Mouse (Mus musculus): ENCODE data around the gene Tshz2. TPM values are rescaled to one million over a fixed set of nuclear protein-coding genes. Genes with fewer than 3 reads are reported as not detected.

The Tshz2 gene
- polyA plus RNA-seq, 1 experiment = 5.8 TPM

GRCm38 (mm10) chr2:169742791-169743190 is 110.0 kb downstream of the Tshz2 start:
- 19% methylated on average over 2 of the region's 2 CpGs for WGBS

GRCm38 (mm10) chr2:169743294-169743693 is 110.5 kb downstream of the Tshz2 start:
- H3K27me3 ChIP-seq (ENCODE audit: control insufficient read depth, insufficient read depth, low read length) = no peaks in the 10 kb centered on the region
- peaks cover 7% of the 10 kb centered on the region; the same call in 1 of the 2 replicates for H3K4me1 ChIP-seq (ENCODE audit: control insufficient read depth, insufficient read depth, insufficient read length, low read length)
- no peak overlapping the region for H3K4me3 ChIP-seq (ENCODE audit: low read depth, low read length)
- no peaks in the 10 kb centered on the region for H3K36me3 ChIP-seq (ENCODE audit: control insufficient read depth, insufficient read depth, low read length)
- TF ChIP-seq CTCF (IDR thresholded peaks at IDR 0.05; ENCODE audit: extremely low read depth, insufficient read length, insufficient replicate concordance, low read depth, low read length) (no peak), POLR2A (IDR thresholded peaks at IDR 0.05; ENCODE audit: low read depth, low read length) (no peak)
- 64% methylated on average over 6 of the region's 6 CpGs for WGBS
- no peak overlapping the region for H3K27ac ChIP-seq (ENCODE audit: insufficient read depth, low read depth, low read length)

More at GRCm38 (mm10) chr2:169742791-169743190, 110.0 kb downstream of the Tshz2 start:
- Histone ChIP-seq H3K4me3 (ENCODE audit: low read depth, low read length) (no peak overlapping the region), H3K27ac (ENCODE audit: insufficient read depth, low read depth, low read length) (no peak overlapping the region), H3K4me1 (ENCODE audit: control insufficient read depth, insufficient read depth, insufficient read length, low read length) (peaks cover 7% of the 10 kb centered on the region; the same call in 1 of the 2 replicates), H3K36me3 (ENCODE audit: control insufficient read depth, insufficient read depth, low read length) (no peaks in the 10 kb centered on the region), H3K27me3 (ENCODE audit: control insufficient read depth, insufficient read depth, low read length) (no peaks in the 10 kb centered on the region)
- TF ChIP-seq POLR2A (IDR thresholded peaks at IDR 0.05; ENCODE audit: low read depth, low read length) (no peak), CTCF (IDR thresholded peaks at IDR 0.05; ENCODE audit: extremely low read depth, insufficient read length, insufficient replicate concordance, low read depth, low read length) (no peak)

GRCm38 (mm10) chr2:169743910-169744309 is 111.1 kb downstream of the Tshz2 start:
- 38% methylated on average over 4 of the region's 4 CpGs for WGBS
- no peak for TF ChIP-seq POLR2A (IDR thresholded peaks at IDR 0.05; ENCODE audit: low read depth, low read length)
- TF ChIP-seq CTCF (IDR thresholded peaks at IDR 0.05; ENCODE audit: extremely low read depth, insufficient read length, insufficient replicate concordance, low read depth, low read length) = no peak
- H3K4me3 ChIP-seq (ENCODE audit: low read depth, low read length) = no peak overlapping the region
- peaks cover 7% of the 10 kb centered on the region; the same call in 1 of the 2 replicates for H3K4me1 ChIP-seq (ENCODE audit: control insufficient read depth, insufficient read depth, insufficient read length, low read length)
- H3K27me3 ChIP-seq (ENCODE audit: control insufficient read depth, insufficient read depth, low read length) = no peaks in the 10 kb centered on the region
- no peaks in the 10 kb centered on the region for H3K36me3 ChIP-seq (ENCODE audit: control insufficient read depth, insufficient read depth, low read length)
- no peak overlapping the region for H3K27ac ChIP-seq (ENCODE audit: insufficient read depth, low read depth, low read length)

- WGBS = 84% methylated on average over 7 of the region's 7 CpGs
- peaks cover 11% of the 10 kb centered on the region; the same call in 1 of the 2 replicates for H3K4me1 ChIP-seq (ENCODE audit: control insufficient read depth, insufficient read depth, insufficient read length, low read length)
- TF ChIP-seq CTCF (IDR thresholded peaks at IDR 0.05; ENCODE audit: extremely low read depth, insufficient read length, insufficient replicate concordance, low read depth, low read length) (no peak), POLR2A (IDR thresholded peaks at IDR 0.05; ENCODE audit: low read depth, low read length) (no peak)
These were observed 114.4 kb downstream of the Tshz2 start for GRCm38 (mm10) chr2:169747114-169747642.

GRCm38 (mm10) chr2:169749331-169749945 is 116.6 kb downstream of the Tshz2 start:
- H3K27ac ChIP-seq (ENCODE audit: insufficient read depth, low read depth, low read length) = no peak overlapping the region
- H3K27me3 ChIP-seq (ENCODE audit: control insufficient read depth, insufficient read depth, low read length) = no peaks in the 10 kb centered on the region
- TF ChIP-seq POLR2A (IDR thresholded peaks at IDR 0.05; ENCODE audit: low read depth, low read length) (no peak), CTCF (IDR thresholded peaks at IDR 0.05; ENCODE audit: extremely low read depth, insufficient read length, insufficient replicate concordance, low read depth, low read length) (no peak)
- H3K36me3 ChIP-seq (ENCODE audit: control insufficient read depth, insufficient read depth, low read length) = no peaks in the 10 kb centered on the region
- no peak overlapping the region for H3K4me3 ChIP-seq (ENCODE audit: low read depth, low read length)
- WGBS = 67% methylated on average over 16 of the region's 16 CpGs
- peaks cover 4% of the 10 kb centered on the region; the same call in 1 of the 2 replicates for H3K4me1 ChIP-seq (ENCODE audit: control insufficient read depth, insufficient read depth, insufficient read length, low read length)

More at GRCm38 (mm10) chr2:169747114-169747642, 114.4 kb downstream of the Tshz2 start:
- Histone ChIP-seq H3K27ac (ENCODE audit: insufficient read depth, low read depth, low read length) (no peak overlapping the region), H3K27me3 (ENCODE audit: control insufficient read depth, insufficient read depth, low read length) (no peaks in the 10 kb centered on the region), H3K36me3 (ENCODE audit: control insufficient read depth, insufficient read depth, low read length) (no peaks in the 10 kb centered on the region), H3K4me3 (ENCODE audit: low read depth, low read length) (no peak overlapping the region)

GRCm38 (mm10) chr2:169750574-169751491 is 118.0 kb downstream of the Tshz2 start:
- H3K4me3 ChIP-seq (ENCODE audit: low read depth, low read length) = no peak overlapping the region
- no peak overlapping the region for H3K27ac ChIP-seq (ENCODE audit: insufficient read depth, low read depth, low read length)
- no peaks in the 10 kb centered on the region for H3K27me3 ChIP-seq (ENCODE audit: control insufficient read depth, insufficient read depth, low read length)
- H3K36me3 ChIP-seq (ENCODE audit: control insufficient read depth, insufficient read depth, low read length) = no peaks in the 10 kb centered on the region
- peaks cover 4% of the 10 kb centered on the region for H3K4me1 ChIP-seq (ENCODE audit: control insufficient read depth, insufficient read depth, insufficient read length, low read length)
- TF ChIP-seq POLR2A (IDR thresholded peaks at IDR 0.05; ENCODE audit: low read depth, low read length) (no peak), CTCF (IDR thresholded peaks at IDR 0.05; ENCODE audit: extremely low read depth, insufficient read length, insufficient replicate concordance, low read depth, low read length) (no peak)
- 31% methylated on average over 15 of the region's 15 CpGs for WGBS

Measured in small intestine, adult 2 months (tissue).